Mouse (Mus musculus) stomach, postnatal 0 days (tissue): Measurements from ENCODE around the gene Map3k7cl. TPM values are rescaled to one million over a fixed set of nuclear protein-coding genes. Genes with fewer than 3 reads are reported as not detected.
A peak's percentile ranks its signal among the peaks of the same experiment; 100 is the strongest.

Source experiments
- ATAC-seq: fragments of 200-750 bp; cut with Nextera tagmentation; 2 replicates; pipeline ENCODE4 v1.8.0; 2017; ENCODE audit not compliant: low FRiP score, low TSS enrichment
- DNase-seq: peaks from one replicate; pipeline ENCODE4 v3.0.0-alpha.2; 2016; ENCODE audit warnings: low spot score
- H3K27ac ChIP-seq: fragments of 300-500 bp; sonication (generic); replicated peaks from 2 replicates; pipeline ENCODE4 v1.5.1; 2014; ENCODE audit warnings: mild to moderate bottlenecking, control low read depth
- H3K27me3 ChIP-seq: fragments of 300-500 bp; sonication (generic); 2 replicates; pipeline ENCODE4 v1.6.1; 2014; ENCODE audit warnings: low read length; ENCODE audit not compliant: control insufficient read depth, insufficient read depth
- H3K36me3 ChIP-seq: fragments of 300-500 bp; sonication (generic); 2 replicates; pipeline ENCODE4 v1.6.1; 2014; ENCODE audit warnings: low read length, mixed read lengths; ENCODE audit not compliant: control insufficient read depth, insufficient read depth
- H3K4me1 ChIP-seq: fragments of 300-500 bp; sonication (generic); replicated peaks from 2 replicates; pipeline ENCODE4 v1.6.1; 2014; ENCODE audit warnings: antibody characterized with exemption; ENCODE audit not compliant: control insufficient read depth, insufficient read depth
- H3K4me2 ChIP-seq: fragments of 300-500 bp; sonication (generic); replicated peaks from 2 replicates; pipeline ENCODE4 v1.6.1; 2014; ENCODE audit warnings: low read depth, mild to moderate bottlenecking, control low read depth, moderate library complexity
- H3K4me3 ChIP-seq: fragments of 300-500 bp; sonication (generic); 2 replicates; pipeline ENCODE4 v1.5.1; 2014; ENCODE audit warnings: low read depth, low read length, control low read depth
- H3K9ac ChIP-seq: fragments of 300-500 bp; sonication (generic); 2 replicates; pipeline ENCODE4 v1.6.1; 2014; ENCODE audit warnings: mild to moderate bottlenecking, low read length, control low read depth, mixed read lengths
- H3K9me3 ChIP-seq: fragments of 300-500 bp; sonication (generic); 2 replicates; pipeline ENCODE4 v1.6.1; 2016; ENCODE audit warnings: low read length; ENCODE audit not compliant: control insufficient read depth
- CTCF ChIP-seq: IDR thresholded peaks from 2 replicates; pipeline ENCODE4 v1.5.1; 2016; ENCODE audit warnings: antibody characterized with exemption, low read depth, mild to moderate bottlenecking, moderate library complexity
- EP300 ChIP-seq: optimal IDR thresholded peaks from 2 replicates; pipeline ENCODE3; 2016; ENCODE audit warnings: antibody characterized with exemption
- WGBS: fragments of 180-500 bp; shearing (Covaris S2); extraction: QIAGEN DNeasy Blood & Tissue Kit; methylation state at CpG from one replicate; pipeline ENCODE4 v1.1.7; 2014; 5-methylcytosine and 5-hydroxymethylcytosine counted together
- polyA plus RNA-seq: library from polyadenylated mRNA; unstranded; fragments of >200 nt; fragmentation: Nextera tagmentation; extraction: Ambion mirVana; gene quantifications from 2 replicates; pipeline ENCODE4 v1.2.1, GENCODE M21; 2015

The Map3k7cl gene
- polyA plus RNA-seq, 1 experiment from 2014 or later: 0.58 TPM

GRCm38 (mm10) chr16:87594145-87594544, 41.0 kb downstream of the Map3k7cl start:
- no peak for DNase-seq

GRCm38 (mm10) chr16:87595149-87595548, 42.0 kb downstream of the Map3k7cl start:
- no peaks in the 10 kb centered on the region for H3K9me3 ChIP-seq
- no peak overlapping the region for H3K4me3 ChIP-seq
- 82% methylated on average over 9 of the region's 12 CpGs for WGBS
- ATAC-seq (no peak), DNase-seq (no peak)
- no peak overlapping the region for H3K9ac ChIP-seq
- H3K36me3 ChIP-seq: no peaks in the 10 kb centered on the region
- no peak overlapping the region for H3K27ac ChIP-seq
- TF ChIP-seq CTCF: no peak
- TF ChIP-seq EP300: no peak
- 0 out of 2 replicates have a peak, but pooled peaks cover 2% of the 10 kb centered on the region for H3K4me1 ChIP-seq
- no peak overlapping the region for H3K4me2 ChIP-seq
- H3K27me3 ChIP-seq: no peaks in the 10 kb centered on the region

More at GRCm38 (mm10) chr16:87594145-87594544, 41.0 kb downstream of the Map3k7cl start:
- Histone ChIP-seq H3K9ac (no peak overlapping the region), H3K4me2 (no peak overlapping the region), H3K4me3 (no peak overlapping the region), H3K27ac (no peak overlapping the region), H3K27me3 (no peaks in the 10 kb centered on the region), H3K4me1 (0 out of 2 replicates have a peak, but pooled peaks cover 2% of the 10 kb centered on the region), H3K36me3 (no peaks in the 10 kb centered on the region), H3K9me3 (no peaks in the 10 kb centered on the region)
- ATAC-seq: no peak
- peak; percentile 49 for TF ChIP-seq CTCF
- no peak for TF ChIP-seq EP300
- WGBS: 53% methylated on average over 10 of the region's 10 CpGs

GRCm38 (mm10) chr16:87602717-87603526, 49.8 kb downstream of the Map3k7cl start:
- Histone ChIP-seq H3K27ac (no peak overlapping the region), H3K4me2 (no peak overlapping the region), H3K9me3 (no peaks in the 10 kb centered on the region), H3K27me3 (no peaks in the 10 kb centered on the region), H3K4me1 (0 out of 2 replicates have a peak, but pooled peaks cover under 1% of the 10 kb centered on the region), H3K9ac (no peak overlapping the region), H3K4me3 (no peak overlapping the region), H3K36me3 (no peaks in the 10 kb centered on the region)
- TF ChIP-seq EP300: no peak
- no peak for TF ChIP-seq CTCF
- DNase-seq: peak; percentile 44
- 28% methylated on average over 17 of the region's 17 CpGs for WGBS
- peak; percentile 79 for ATAC-seq

- WGBS: 54% methylated on average over 9 of the region's 9 CpGs
These were observed 50.9 kb downstream of the Map3k7cl start for GRCm38 (mm10) chr16:87604002-87604401.

GRCm38 (mm10) chr16:87604883-87605282, 51.8 kb downstream of the Map3k7cl start:
- WGBS: 70% methylated on average over 2 of the region's 2 CpGs
- TF ChIP-seq CTCF (no peak), EP300 (no peak)
- no peak overlapping the region for H3K27ac ChIP-seq
- no peak overlapping the region for H3K9ac ChIP-seq
- ATAC-seq: no peak
- no peak overlapping the region for H3K4me2 ChIP-seq
- no peaks in the 10 kb centered on the region for H3K4me1 ChIP-seq
- no peak overlapping the region for H3K4me3 ChIP-seq
- H3K27me3 ChIP-seq: no peaks in the 10 kb centered on the region
- DNase-seq: no peak
- no peaks in the 10 kb centered on the region for H3K9me3 ChIP-seq
- no peaks in the 10 kb centered on the region for H3K36me3 ChIP-seq

More at GRCm38 (mm10) chr16:87604002-87604401, 50.9 kb downstream of the Map3k7cl start:
- H3K9me3 ChIP-seq: no peaks in the 10 kb centered on the region
- H3K27me3 ChIP-seq: no peaks in the 10 kb centered on the region
- H3K36me3 ChIP-seq: no peaks in the 10 kb centered on the region
- no peak overlapping the region for H3K27ac ChIP-seq
- no peak for TF ChIP-seq EP300
- no peak overlapping the region for H3K4me2 ChIP-seq
- H3K9ac ChIP-seq: no peak overlapping the region
- ATAC-seq: no peak; the same call in 1 of the 2 replicates
- no peak for DNase-seq
- H3K4me3 ChIP-seq: no peak overlapping the region
- H3K4me1 ChIP-seq: no peaks in the 10 kb centered on the region

- ATAC-seq (0 out of 2 replicates have a peak, but pooled peaks have one; percentile 14), DNase-seq (no peak)
- Histone ChIP-seq H3K9ac (no peak overlapping the region), H3K27ac (no peak overlapping the region), H3K4me3 (no peak overlapping the region), H3K36me3 (no peaks in the 10 kb centered on the region), H3K9me3 (no peaks in the 10 kb centered on the region), H3K27me3 (no peaks in the 10 kb centered on the region), H3K4me1 (no peaks in the 10 kb centered on the region), H3K4me2 (no peak overlapping the region)
- no peak for TF ChIP-seq EP300
- TF ChIP-seq CTCF: no peak
- 82% methylated on average over 1 of the region's 1 CpGs for WGBS
These were observed 54.3 kb downstream of the Map3k7cl start for GRCm38 (mm10) chr16:87607383-87607782.
